Mouse (Mus musculus): ENCODE data around the gene Slc1a1. TPM values are rescaled to one million over a fixed set of nuclear protein-coding genes. Genes with fewer than 3 reads are reported as not detected.

Slc1a1 gene
- polyA plus RNA-seq, 1 experiment from 2014 or later: 2.6 TPM

DNA sequence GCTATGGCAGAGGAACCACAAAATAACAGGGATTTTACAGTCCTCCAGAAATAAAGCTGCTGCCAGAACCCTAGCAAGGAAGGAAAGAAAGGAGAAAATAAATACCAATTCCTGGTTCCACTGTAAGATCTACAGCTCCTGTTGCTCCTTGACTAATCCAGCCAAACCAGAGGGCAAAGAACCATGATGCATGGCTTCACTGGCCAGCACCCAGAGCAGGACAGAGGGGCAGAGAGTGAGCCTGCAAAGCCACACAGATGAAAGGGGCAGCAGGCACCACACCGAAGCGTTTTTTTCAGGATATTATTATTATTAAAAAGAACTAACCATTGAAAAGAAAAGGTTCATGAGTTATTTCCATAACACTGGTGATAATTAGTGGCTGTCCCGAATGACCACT is 17.2 kb downstream of the Slc1a1 start:
- Histone ChIP-seq H3K4me1 (ENCODE audit: control insufficient read depth in 2 of 2, insufficient read depth in 2 of 2, low read length in 2 of 2) (no peaks in the 10 kb centered on the region), H3K9ac (ENCODE audit: low read length) (no peak overlapping the region), H3K36me3 (ENCODE audit: control insufficient read depth, insufficient read depth, low read length) (no peaks in the 10 kb centered on the region), H3K27ac (replicated peaks in 1 of 2; ENCODE audit: control insufficient read depth in 1 of 2, insufficient read depth in 1 of 2, low read depth in 2 of 2, low read length in 2 of 2) (no peak overlapping the region), H3K4me3 (ENCODE audit: control insufficient read depth in 1 of 2, insufficient read depth in 1 of 2, low read depth in 1 of 2, low read length in 2 of 2) (no peak overlapping the region), H3K9me3 (ENCODE audit: control insufficient read depth, low read length) (no peaks in the 10 kb centered on the region), H3K4me2 (ENCODE audit: low read length) (no peak overlapping the region), H3K27me3 (ENCODE audit: control insufficient read depth, insufficient read depth, low read length) (no peaks in the 10 kb centered on the region)
- ATAC-seq (ENCODE audit: insufficient number of reproducible peaks, insufficient read depth, low FRiP score, low read depth): no peak
- WGBS: 78% methylated on average over 3 of the region's 3 CpGs

DNA sequence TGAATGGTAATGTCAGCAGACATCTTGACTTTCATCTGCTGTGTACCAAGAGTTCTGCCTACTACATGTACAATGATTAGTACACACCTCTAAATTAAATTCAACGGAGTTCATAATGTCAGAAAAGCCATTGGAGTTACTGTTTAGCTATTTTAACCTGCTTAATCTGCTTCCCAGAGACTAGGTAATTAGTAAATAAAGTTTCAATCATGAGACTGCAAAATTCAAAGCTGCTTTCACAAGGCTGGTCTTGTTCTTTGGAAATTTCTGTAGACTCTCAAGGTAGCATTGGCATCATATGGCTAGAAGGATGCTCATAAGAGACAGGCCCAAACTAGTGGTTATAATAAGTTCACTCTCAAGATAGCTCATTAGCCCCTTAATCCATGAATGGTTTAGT is 20.0 kb downstream of the Slc1a1 start:
- 73% methylated on average over 1 of the region's 1 CpGs for WGBS
- H3K27me3 ChIP-seq (ENCODE audit: control insufficient read depth, insufficient read depth, low read length): no peaks in the 10 kb centered on the region

GRCm38 (mm10) chr19:28860246-28860645 is 25.4 kb downstream of the Slc1a1 start:
- no peaks in the 10 kb centered on the region for H3K9me3 ChIP-seq (ENCODE audit: control insufficient read depth, low read length)
- no peak overlapping the region for H3K9ac ChIP-seq (ENCODE audit: low read length)
- no peak overlapping the region for H3K27ac ChIP-seq (replicated peaks in 1 of 2; ENCODE audit: control insufficient read depth in 1 of 2, insufficient read depth in 1 of 2, low read depth in 2 of 2, low read length in 2 of 2)
- 78% methylated on average over 2 of the region's 2 CpGs for whole genome bisulfite sequencing
- no peak overlapping the region for H3K4me2 ChIP-seq (ENCODE audit: low read length)
- no peaks in the 10 kb centered on the region for H3K27me3 ChIP-seq (ENCODE audit: control insufficient read depth, insufficient read depth, low read length)
- ATAC-seq (ENCODE audit: insufficient number of reproducible peaks, insufficient read depth, low FRiP score, low read depth): no peak
- no peaks in the 10 kb centered on the region for H3K4me1 ChIP-seq (ENCODE audit: control insufficient read depth in 2 of 2, insufficient read depth in 2 of 2, low read length in 2 of 2)
- no peak overlapping the region for H3K4me3 ChIP-seq (ENCODE audit: control insufficient read depth in 1 of 2, insufficient read depth in 1 of 2, low read depth in 1 of 2, low read length in 2 of 2)
- H3K36me3 ChIP-seq (ENCODE audit: control insufficient read depth, insufficient read depth, low read length): no peaks in the 10 kb centered on the region

More for the DNA sequence above, 20.0 kb downstream of the Slc1a1 start:
- ATAC-seq (ENCODE audit: insufficient number of reproducible peaks, insufficient read depth, low FRiP score, low read depth): no peak
- Histone ChIP-seq H3K4me1 (ENCODE audit: control insufficient read depth in 2 of 2, insufficient read depth in 2 of 2, low read length in 2 of 2) (no peaks in the 10 kb centered on the region), H3K9ac (ENCODE audit: low read length) (no peak overlapping the region), H3K36me3 (ENCODE audit: control insufficient read depth, insufficient read depth, low read length) (no peaks in the 10 kb centered on the region), H3K27ac (replicated peaks in 1 of 2; ENCODE audit: control insufficient read depth in 1 of 2, insufficient read depth in 1 of 2, low read depth in 2 of 2, low read length in 2 of 2) (no peak overlapping the region), H3K4me2 (ENCODE audit: low read length) (no peak overlapping the region), H3K4me3 (ENCODE audit: control insufficient read depth in 1 of 2, insufficient read depth in 1 of 2, low read depth in 1 of 2, low read length in 2 of 2) (no peak overlapping the region), H3K9me3 (ENCODE audit: control insufficient read depth, low read length) (no peaks in the 10 kb centered on the region)

DNA sequence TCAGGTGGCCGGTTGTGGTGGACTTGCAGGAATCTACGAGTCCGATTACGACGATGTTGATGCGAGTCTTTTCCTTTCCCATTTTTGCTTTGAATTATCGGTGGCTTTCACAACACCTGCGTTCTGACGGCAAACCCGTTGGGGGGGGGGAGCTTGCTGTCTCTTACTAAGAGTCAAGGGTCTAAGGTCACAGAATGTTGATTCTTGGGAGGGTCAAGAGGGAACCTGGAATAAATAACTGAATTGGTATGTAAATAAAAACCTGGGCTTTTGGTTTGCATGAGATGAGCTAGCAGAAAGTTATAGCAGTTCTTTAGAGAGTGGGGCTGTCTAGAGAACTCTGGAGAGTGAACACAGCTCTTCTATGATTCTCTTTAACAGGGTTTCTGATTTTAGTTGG is 28.8 kb downstream of the Slc1a1 start:
- 92% methylated on average over 10 of the region's 10 CpGs for WGBS
- H3K4me1 ChIP-seq (ENCODE audit: control insufficient read depth in 2 of 2, insufficient read depth in 2 of 2, low read length in 2 of 2): no peaks in the 10 kb centered on the region
- H3K4me2 ChIP-seq (ENCODE audit: low read length): no peak overlapping the region
- no peaks in the 10 kb centered on the region for H3K9me3 ChIP-seq (ENCODE audit: control insufficient read depth, low read length)
- H3K9ac ChIP-seq (ENCODE audit: low read length): no peak overlapping the region
- no peaks in the 10 kb centered on the region for H3K27me3 ChIP-seq (ENCODE audit: control insufficient read depth, insufficient read depth, low read length)
- no peak overlapping the region for H3K27ac ChIP-seq (replicated peaks in 1 of 2; ENCODE audit: control insufficient read depth in 1 of 2, insufficient read depth in 1 of 2, low read depth in 2 of 2, low read length in 2 of 2)
- H3K36me3 ChIP-seq (ENCODE audit: control insufficient read depth, insufficient read depth, low read length): no peaks in the 10 kb centered on the region
- ATAC-seq (ENCODE audit: insufficient number of reproducible peaks, insufficient read depth, low FRiP score, low read depth): no peak
- H3K4me3 ChIP-seq (ENCODE audit: control insufficient read depth in 1 of 2, insufficient read depth in 1 of 2, low read depth in 1 of 2, low read length in 2 of 2): no peak overlapping the region

DNA sequence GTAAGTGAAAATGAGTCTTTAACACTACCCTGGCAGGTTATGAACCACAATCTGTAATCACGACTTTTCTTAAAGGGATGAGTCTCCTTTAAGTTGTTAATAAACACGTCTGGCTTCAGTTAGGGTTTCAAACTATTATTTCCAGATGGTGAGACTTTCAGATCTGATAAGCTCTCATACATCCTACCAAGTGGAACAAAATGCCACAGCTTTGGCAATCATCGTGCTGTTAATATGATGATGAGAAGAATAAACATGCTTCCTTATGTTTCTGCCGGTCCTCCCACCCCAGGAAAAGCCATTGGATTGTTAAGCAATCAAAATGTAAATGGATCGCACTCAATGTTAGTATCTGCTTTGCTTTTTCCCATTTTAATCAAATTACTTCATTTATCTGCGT is 30.1 kb downstream of the Slc1a1 start:
- no peak overlapping the region for H3K27ac ChIP-seq (replicated peaks in 1 of 2; ENCODE audit: control insufficient read depth in 1 of 2, insufficient read depth in 1 of 2, low read depth in 2 of 2, low read length in 2 of 2)
- WGBS: 83% methylated on average over 6 of the region's 6 CpGs
- no peaks in the 10 kb centered on the region for H3K9me3 ChIP-seq (ENCODE audit: control insufficient read depth, low read length)
- H3K9ac ChIP-seq (ENCODE audit: low read length): no peak overlapping the region
- no peak for ATAC-seq (ENCODE audit: insufficient number of reproducible peaks, insufficient read depth, low FRiP score, low read depth)
- no peak overlapping the region for H3K4me2 ChIP-seq (ENCODE audit: low read length)
- no peaks in the 10 kb centered on the region for H3K4me1 ChIP-seq (ENCODE audit: control insufficient read depth in 2 of 2, insufficient read depth in 2 of 2, low read length in 2 of 2)
- no peak overlapping the region for H3K4me3 ChIP-seq (ENCODE audit: control insufficient read depth in 1 of 2, insufficient read depth in 1 of 2, low read depth in 1 of 2, low read length in 2 of 2)
- H3K27me3 ChIP-seq (ENCODE audit: control insufficient read depth, insufficient read depth, low read length): no peaks in the 10 kb centered on the region
- no peaks in the 10 kb centered on the region for H3K36me3 ChIP-seq (ENCODE audit: control insufficient read depth, insufficient read depth, low read length)

GRCm38 (mm10) chr19:28865501-28865900 is 30.7 kb downstream of the Slc1a1 start:
- no peak overlapping the region for H3K9ac ChIP-seq (ENCODE audit: low read length)
- H3K9me3 ChIP-seq (ENCODE audit: control insufficient read depth, low read length): no peaks in the 10 kb centered on the region
- no peak for ATAC-seq (ENCODE audit: insufficient number of reproducible peaks, insufficient read depth, low FRiP score, low read depth)
- no peak overlapping the region for H3K4me2 ChIP-seq (ENCODE audit: low read length)
- H3K4me3 ChIP-seq (ENCODE audit: control insufficient read depth in 1 of 2, insufficient read depth in 1 of 2, low read depth in 1 of 2, low read length in 2 of 2): no peak overlapping the region
- H3K27me3 ChIP-seq (ENCODE audit: control insufficient read depth, insufficient read depth, low read length): no peaks in the 10 kb centered on the region
- 83% methylated on average over 1 of the region's 1 CpGs for WGBS
- no peaks in the 10 kb centered on the region for H3K36me3 ChIP-seq (ENCODE audit: control insufficient read depth, insufficient read depth, low read length)
- H3K4me1 ChIP-seq (ENCODE audit: control insufficient read depth in 2 of 2, insufficient read depth in 2 of 2, low read length in 2 of 2): no peaks in the 10 kb centered on the region
- no peak overlapping the region for H3K27ac ChIP-seq (replicated peaks in 1 of 2; ENCODE audit: control insufficient read depth in 1 of 2, insufficient read depth in 1 of 2, low read depth in 2 of 2, low read length in 2 of 2)

DNA sequence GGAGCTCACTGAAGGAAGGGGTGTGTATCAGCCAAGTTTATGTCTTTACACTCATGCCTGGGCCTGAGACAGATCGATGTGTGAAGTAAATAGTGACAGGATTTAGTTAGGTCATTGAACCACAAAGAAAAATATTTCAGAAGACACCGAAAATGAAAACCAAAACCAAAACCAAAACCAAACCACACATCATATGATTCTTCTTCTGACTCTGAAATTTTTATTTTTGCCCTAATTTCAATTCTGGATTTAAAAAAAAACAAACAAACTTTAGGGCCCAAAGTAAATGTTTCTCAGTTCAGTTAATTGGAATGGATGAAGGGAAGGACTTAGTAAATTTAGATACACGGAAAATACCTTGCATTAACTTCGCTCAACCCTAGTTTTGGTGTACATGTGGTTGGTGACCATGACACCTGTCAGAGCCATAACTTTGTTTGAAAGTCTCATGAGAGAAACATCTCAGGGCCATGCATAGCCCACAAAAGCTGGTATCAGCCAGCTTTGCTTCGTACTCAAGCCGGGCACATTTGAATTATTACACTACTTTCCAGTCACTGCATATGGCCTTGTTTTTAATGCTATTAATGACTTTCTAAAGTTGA is 34.5 kb downstream of the Slc1a1 start:
- no peak for ATAC-seq (ENCODE audit: insufficient number of reproducible peaks, insufficient read depth, low FRiP score, low read depth)
- Histone ChIP-seq H3K9ac (ENCODE audit: low read length) (no peak overlapping the region), H3K4me1 (ENCODE audit: control insufficient read depth in 2 of 2, insufficient read depth in 2 of 2, low read length in 2 of 2) (no peaks in the 10 kb centered on the region), H3K27me3 (ENCODE audit: control insufficient read depth, insufficient read depth, low read length) (no peaks in the 10 kb centered on the region), H3K4me2 (ENCODE audit: low read length) (no peak overlapping the region), H3K27ac (replicated peaks in 1 of 2; ENCODE audit: control insufficient read depth in 1 of 2, insufficient read depth in 1 of 2, low read depth in 2 of 2, low read length in 2 of 2) (no peak overlapping the region), H3K9me3 (ENCODE audit: control insufficient read depth, low read length) (no peaks in the 10 kb centered on the region), H3K36me3 (ENCODE audit: control insufficient read depth, insufficient read depth, low read length) (no peaks in the 10 kb centered on the region), H3K4me3 (ENCODE audit: control insufficient read depth in 1 of 2, insufficient read depth in 1 of 2, low read depth in 1 of 2, low read length in 2 of 2) (no peak overlapping the region)
- WGBS: 89% methylated on average over 6 of the region's 6 CpGs

GRCm38 (mm10) chr19:28870351-28870750 is 35.5 kb downstream of the Slc1a1 start:
- no peaks in the 10 kb centered on the region for H3K36me3 ChIP-seq (ENCODE audit: control insufficient read depth, insufficient read depth, low read length)
- no peak for ATAC-seq (ENCODE audit: insufficient number of reproducible peaks, insufficient read depth, low FRiP score, low read depth)
- H3K9me3 ChIP-seq (ENCODE audit: control insufficient read depth, low read length): no peaks in the 10 kb centered on the region
- H3K27me3 ChIP-seq (ENCODE audit: control insufficient read depth, insufficient read depth, low read length): no peaks in the 10 kb centered on the region
- no peak overlapping the region for H3K4me2 ChIP-seq (ENCODE audit: low read length)
- no peak overlapping the region for H3K27ac ChIP-seq (replicated peaks in 1 of 2; ENCODE audit: control insufficient read depth in 1 of 2, insufficient read depth in 1 of 2, low read depth in 2 of 2, low read length in 2 of 2)
- H3K4me1 ChIP-seq (ENCODE audit: control insufficient read depth in 2 of 2, insufficient read depth in 2 of 2, low read length in 2 of 2): no peaks in the 10 kb centered on the region
- 73% methylated on average over 2 of the region's 2 CpGs for WGBS
- no peak overlapping the region for H3K4me3 ChIP-seq (ENCODE audit: control insufficient read depth in 1 of 2, insufficient read depth in 1 of 2, low read depth in 1 of 2, low read length in 2 of 2)
- no peak overlapping the region for H3K9ac ChIP-seq (ENCODE audit: low read length)

Data from heart, embryonic 14.5 days (tissue).